Mouse (Mus musculus) heart, postnatal 25 days (tissue): Measurements from ENCODE around the gene Xrcc5. TPM values are rescaled to one million over a fixed set of nuclear protein-coding genes. Genes with fewer than 3 reads are reported as not detected.

Source experiments
- DNase-seq: peaks from one replicate; pipeline ENCODE4 v3.0.0; 2022; ENCODE audit warnings: low spot score
- intact Hi-C: fragments of 180-260 bp; cut with DNase I; formaldehyde crosslinking; loops from one replicate; pipeline ENCODE4 v1.15.1; 2025
- total RNA-seq, 2 experiments: library from RNA; stranded (reverse); gene quantifications; 2 replicates each; pipeline ENCODE4 v1.2.3; 2021

Xrcc5 gene
- total RNA-seq, 2 experiments from 2014 or later: 13.1 to 14.4 TPM

- DNase-seq: no peak
- intact Hi-C loops: loop anchor here (5.0 to 10.0 kb wide), 3 partner anchors 264 to 544 kb away; partner anchors contain the start of gene Rpl37a
Measured at GRCm38 (mm10) chr1:72312701-72313398, 5.6 kb downstream of the Xrcc5 start.

- no peak for DNase-seq
- intact Hi-C loops: loop anchor here (5.0 to 10.0 kb wide), 3 partner anchors 264 to 544 kb away; partner anchors contain the start of gene Rpl37a
Measured at GRCm38 (mm10) chr1:72313399-72314039, 6.3 kb downstream of the Xrcc5 start.

- intact Hi-C loops: loop anchor here (10.0 kb wide), 1 partner anchor 399 kb away; the partner anchor contains the start of gene Rpl37a
- DNase-seq: no peak
Measured at GRCm38 (mm10) chr1:72315447-72315846, 8.2 kb downstream of the Xrcc5 start.

- DNase-seq: no peak
Measured at GRCm38 (mm10) chr1:72316409-72316808, 9.2 kb downstream of the Xrcc5 start.

GRCm38 (mm10) chr1:72316901-72317300, 9.7 kb downstream of the Xrcc5 start:
- no peak for DNase-seq
- intact Hi-C loops: loop anchor here (10.0 kb wide), 1 partner anchor 398 kb away; the partner anchor contains the start of gene Rpl37a

More at GRCm38 (mm10) chr1:72316409-72316808, 9.2 kb downstream of the Xrcc5 start:
- intact Hi-C loops: loop anchor here (10.0 kb wide), 1 partner anchor 398 kb away; the partner anchor contains the start of gene Rpl37a

GRCm38 (mm10) chr1:72320759-72321158, 13.5 kb downstream of the Xrcc5 start:
- intact Hi-C loops: no loop called here
- DNase-seq: no peak

- intact Hi-C loops: no loop called here
- DNase-seq: no peak
Measured at GRCm38 (mm10) chr1:72323248-72323647, 16.0 kb downstream of the Xrcc5 start.

- DNase-seq: no peak
- intact Hi-C loops: no loop called here
Measured at GRCm38 (mm10) chr1:72326162-72326821, 19.1 kb downstream of the Xrcc5 start.

GRCm38 (mm10) chr1:72334807-72335206, 27.6 kb downstream of the Xrcc5 start:
- no peak for DNase-seq
- intact Hi-C loops: no loop called here

- DNase-seq: no peak
- intact Hi-C loops: no loop called here
Measured at GRCm38 (mm10) chr1:72336780-72337179, 29.6 kb downstream of the Xrcc5 start.

- no peak for DNase-seq
- intact Hi-C loops: no loop called here
Measured at GRCm38 (mm10) chr1:72338341-72338740, 31.1 kb downstream of the Xrcc5 start.

GRCm38 (mm10) chr1:72347873-72348272, 40.7 kb downstream of the Xrcc5 start:
- no peak for DNase-seq
- intact Hi-C loops: no loop called here

GRCm38 (mm10) chr1:72354856-72355255, 47.6 kb downstream of the Xrcc5 start:
- no peak for DNase-seq
- intact Hi-C loops: no loop called here

- intact Hi-C loops: no loop called here
- DNase-seq: no peak
Measured at GRCm38 (mm10) chr1:72358216-72358615, 51.0 kb downstream of the Xrcc5 start.

GRCm38 (mm10) chr1:72359462-72359861, 52.2 kb downstream of the Xrcc5 start:
- no peak for DNase-seq
- intact Hi-C loops: no loop called here

- intact Hi-C loops: no loop called here
- no peak for DNase-seq
Measured at GRCm38 (mm10) chr1:72360809-72361208, 53.6 kb downstream of the Xrcc5 start.

GRCm38 (mm10) chr1:72364661-72365060, 57.4 kb downstream of the Xrcc5 start:
- intact Hi-C loops: no loop called here
- no peak for DNase-seq

GRCm38 (mm10) chr1:72372512-72372911, 65.3 kb downstream of the Xrcc5 start:
- DNase-seq: no peak
- intact Hi-C loops: no loop called here

GRCm38 (mm10) chr1:72372913-72373312, 65.7 kb downstream of the Xrcc5 start:
- intact Hi-C loops: no loop called here

GRCm38 (mm10) chr1:72373648-72374047, 66.4 kb downstream of the Xrcc5 start:
- DNase-seq: no peak
- intact Hi-C loops: no loop called here

More at GRCm38 (mm10) chr1:72372913-72373312, 65.7 kb downstream of the Xrcc5 start:
- no peak for DNase-seq

GRCm38 (mm10) chr1:72374049-72374448, 66.8 kb downstream of the Xrcc5 start:
- DNase-seq: no peak

More at GRCm38 (mm10) chr1:72374049-72374448, 66.8 kb downstream of the Xrcc5 start:
- intact Hi-C loops: no loop called here
